Mouse (Mus musculus) megakaryocyte, embryonic 14.5 days (primary cell): ENCODE measurements around the gene Inpp5a.

Experiments used
- FLI1 ChIP-seq: IDR thresholded peaks from 2 replicates; pipeline ENCODE4 v1.6.1; 2012; ENCODE audit warnings: low read length, inconsistent platforms, mixed read lengths
- GATA1 ChIP-seq: IDR thresholded peaks from 3 replicates; pipeline ENCODE4 v1.6.1; 2012; ENCODE audit warnings: mixed read lengths, low read length, inconsistent platforms, borderline replicate concordance

GRCm38 (mm10) chr7:139439922-139440895 is 51.3 kb downstream of the Inpp5a start:
- TF ChIP-seq GATA1 (no peak), FLI1 (no peak)
